Mouse (Mus musculus): ENCODE results near the gene Tenm4.

- TF ChIP-seq POLR2A (IDR thresholded peaks at IDR 0.05; ENCODE audit: extremely low read depth, insufficient read depth, low read length), result no peak
- TF ChIP-seq CTCF (IDR thresholded peaks at IDR 0.05; ENCODE audit: low read depth, low read length), result no peak
Measured at GRCm38 (mm10) chr7:96363311-96363710, 192.3 kb downstream of the Tenm4 start.

Data from liver, adult 2 months (tissue).